Mouse (Mus musculus) brain, embryonic 14.5 days (tissue): Measurements from ENCODE around the gene Zdhhc5.

Experiments
- CTCF ChIP-seq: fragments of 200-500 bp; IDR thresholded peaks from 2 replicates; pipeline ENCODE4 v1.5.1; 2012; ENCODE audit warnings: inconsistent platforms, mild to moderate bottlenecking, moderate library complexity, borderline replicate concordance; ENCODE audit not compliant: insufficient read depth, insufficient read length; ENCODE audit errors: extremely low read depth
- POLR2A ChIP-seq: fragments of 200-500 bp; IDR thresholded peaks from 2 replicates; pipeline ENCODE4 v1.6.1; 2012; ENCODE audit warnings: mild to moderate bottlenecking, inconsistent platforms, borderline replicate concordance; ENCODE audit not compliant: poor library complexity, insufficient read depth, insufficient read length, severe bottlenecking; ENCODE audit errors: extremely low read depth

- no peak for TF ChIP-seq CTCF
- no peak for TF ChIP-seq POLR2A
Observed at GRCm38 (mm10) chr2:84688080-84688844, 26.7 kb downstream of the Zdhhc5 start.
